Mouse (Mus musculus) hindbrain, embryonic 15.5 days (tissue): Measurements from ENCODE around the gene Rasgef1b. TPM values are rescaled to one million over a fixed set of nuclear protein-coding genes. Genes with fewer than 3 reads are reported as not detected.

Experiments used
- ATAC-seq: fragments of 200-750 bp; cut with Nextera tagmentation; 2 replicates; pipeline ENCODE4 v1.8.0; 2017; ENCODE audit warnings: low read depth, moderate number of reproducible peaks, moderate TSS enrichment; ENCODE audit not compliant: low FRiP score
- H3K27ac ChIP-seq: fragments of 300-500 bp; sonication (generic); replicated peaks from 2 replicates; pipeline ENCODE4 v1.5.1; 2015; ENCODE audit warnings: mild to moderate bottlenecking, inconsistent platforms
- H3K27me3 ChIP-seq: fragments of 300-500 bp; sonication (generic); 2 replicates; pipeline ENCODE4 v1.6.1; 2015; ENCODE audit warnings: control low read depth, inconsistent platforms
- H3K36me3 ChIP-seq: fragments of 300-500 bp; sonication (generic); 2 replicates; pipeline ENCODE4 v1.6.1; 2015; ENCODE audit warnings: control low read depth, inconsistent platforms
- H3K4me1 ChIP-seq: fragments of 300-500 bp; sonication (generic); replicated peaks from 2 replicates; pipeline ENCODE4 v1.6.1; 2015; ENCODE audit warnings: control low read depth, inconsistent platforms
- H3K4me2 ChIP-seq: fragments of 300-500 bp; sonication (generic); 2 replicates; pipeline ENCODE4 v1.6.1; 2015; ENCODE audit warnings: moderate library complexity, mild to moderate bottlenecking, inconsistent platforms
- H3K4me3 ChIP-seq: fragments of 300-500 bp; sonication (generic); 2 replicates; pipeline ENCODE4 v1.5.1; 2015; ENCODE audit warnings: mild to moderate bottlenecking, inconsistent platforms
- H3K9ac ChIP-seq: fragments of 300-500 bp; sonication (generic); 2 replicates; pipeline ENCODE4 v1.6.1; 2015; ENCODE audit warnings: inconsistent platforms
- H3K9me3 ChIP-seq: fragments of 300-500 bp; sonication (generic); 2 replicates; pipeline ENCODE4 v1.6.1; 2016; ENCODE audit warnings: control low read depth, inconsistent platforms
- WGBS: fragments of 180-500 bp; shearing (Covaris S2); methylation state at CpG from one replicate; pipeline ENCODE4 v1.1.7; 2015; 5-methylcytosine and 5-hydroxymethylcytosine counted together
- polyA plus RNA-seq: library from polyadenylated mRNA; unstranded; fragments of >200 nt; fragmentation: Nextera tagmentation; extraction: Ambion mirVana; gene quantifications from 2 replicates; pipeline ENCODE4 v1.2.1, GENCODE M21; 2015

The Rasgef1b gene
- polyA plus RNA-seq, 1 experiment from 2014 or later: 54.2 TPM

GRCm38 (mm10) chr5:99399855-99400626 is 328.8 kb downstream of the Rasgef1b start:
- no peaks in the 10 kb centered on the region for H3K9me3 ChIP-seq
- H3K9ac ChIP-seq: no peak overlapping the region
- H3K36me3 ChIP-seq: no peaks in the 10 kb centered on the region
- H3K4me1 ChIP-seq: peaks cover 23% of the 10 kb centered on the region
- 63% methylated on average over 7 of the region's 7 CpGs for WGBS
- 0 out of 2 replicates have a peak, but pooled peaks cover 4% of the 10 kb centered on the region for H3K27me3 ChIP-seq
- no peak for ATAC-seq
- no peak overlapping the region for H3K4me2 ChIP-seq
- no peak overlapping the region for H3K27ac ChIP-seq
- no peak overlapping the region for H3K4me3 ChIP-seq

DNA sequence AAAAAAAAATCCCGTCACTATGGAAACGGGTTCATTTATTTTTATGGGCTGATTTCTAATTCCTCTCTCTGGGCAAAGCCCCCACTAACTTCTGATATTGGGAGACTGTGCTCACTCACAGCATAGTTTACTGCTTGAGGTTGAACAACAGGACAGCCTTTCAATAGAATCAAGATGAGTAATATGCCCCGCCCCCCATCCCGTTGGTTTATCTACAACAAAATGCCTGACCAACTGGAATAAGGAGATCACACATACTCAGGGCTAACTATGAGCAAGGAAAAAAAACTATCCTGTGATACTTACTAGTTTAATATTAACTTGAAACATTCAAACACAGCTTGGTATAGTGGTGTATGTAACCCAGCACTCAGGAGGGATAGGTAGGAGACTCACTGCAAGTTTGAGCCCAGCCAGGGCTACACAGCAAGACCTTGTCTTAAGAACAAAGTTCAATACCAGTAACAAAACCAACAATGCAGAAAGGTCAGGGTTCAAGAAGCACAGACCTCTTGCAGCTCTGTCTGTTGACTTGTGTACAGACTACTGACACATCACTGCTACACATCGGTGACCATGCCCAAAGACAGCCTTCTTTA is 330.3 kb downstream of the Rasgef1b start:
- WGBS: 60% methylated on average over 5 of the region's 5 CpGs
- Histone ChIP-seq H3K27me3 (peaks cover 4% of the 10 kb centered on the region; the same call in 1 of the 2 replicates), H3K9me3 (no peaks in the 10 kb centered on the region), H3K9ac (no peak overlapping the region), H3K36me3 (no peaks in the 10 kb centered on the region), H3K27ac (no peak overlapping the region), H3K4me3 (no peak overlapping the region), H3K4me1 (peaks cover 23% of the 10 kb centered on the region), H3K4me2 (no peak overlapping the region)
- no peak for ATAC-seq

GRCm38 (mm10) chr5:99394578-99394977 is 334.3 kb downstream of the Rasgef1b start:
- no peaks in the 10 kb centered on the region for H3K9me3 ChIP-seq
- H3K36me3 ChIP-seq: no peaks in the 10 kb centered on the region
- 0 out of 2 replicates have a peak, but pooled peaks cover 4% of the 10 kb centered on the region for H3K4me1 ChIP-seq
- H3K4me3 ChIP-seq: no peak overlapping the region
- no peak overlapping the region for H3K9ac ChIP-seq
- no peak overlapping the region for H3K4me2 ChIP-seq
- WGBS: 87% methylated on average over 5 of the region's 5 CpGs
- no peak; the same call in 1 of the 2 replicates for ATAC-seq
- H3K27ac ChIP-seq: no peak overlapping the region
- H3K27me3 ChIP-seq: peaks cover 7% of the 10 kb centered on the region; the same call in 1 of the 2 replicates

DNA sequence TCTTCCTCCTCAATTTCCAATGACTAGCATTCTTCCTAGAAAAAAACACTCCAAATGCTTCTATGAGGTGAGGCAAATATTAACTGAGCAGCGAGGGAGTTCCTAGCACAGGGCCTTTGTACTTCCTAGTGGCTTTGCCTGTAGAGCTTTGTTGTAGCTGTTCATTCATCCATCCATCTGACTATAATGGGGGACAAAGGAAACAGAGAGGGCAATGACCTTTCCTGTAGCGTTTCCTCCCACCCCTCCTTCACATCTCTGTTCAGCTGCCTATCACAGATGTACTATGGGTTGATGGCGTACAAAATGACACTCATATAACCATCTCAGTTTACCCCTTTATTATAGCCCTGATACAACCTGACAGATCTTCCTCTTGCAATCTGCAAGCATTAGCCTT is 337.3 kb downstream of the Rasgef1b start:
- Histone ChIP-seq H3K36me3 (no peaks in the 10 kb centered on the region), H3K27me3 (peaks cover 19% of the 10 kb centered on the region), H3K4me1 (peaks cover 7% of the 10 kb centered on the region), H3K4me2 (no peak overlapping the region), H3K4me3 (no peak overlapping the region), H3K9ac (no peak overlapping the region), H3K9me3 (no peaks in the 10 kb centered on the region), H3K27ac (no peak overlapping the region)
- ATAC-seq: no peak
- 17% methylated on average over 3 of the region's 3 CpGs for WGBS

GRCm38 (mm10) chr5:99390776-99391175 is 338.1 kb downstream of the Rasgef1b start:
- ATAC-seq: no peak
- peaks cover 13% of the 10 kb centered on the region for H3K4me1 ChIP-seq
- H3K27me3 ChIP-seq: peaks cover 15% of the 10 kb centered on the region

GRCm38 (mm10) chr5:99390314-99390713 is 338.6 kb downstream of the Rasgef1b start:
- Histone ChIP-seq H3K36me3 (no peaks in the 10 kb centered on the region), H3K9ac (no peak overlapping the region), H3K4me3 (no peak overlapping the region), H3K4me1 (peaks cover 16% of the 10 kb centered on the region), H3K27me3 (peaks cover 15% of the 10 kb centered on the region), H3K27ac (no peak overlapping the region), H3K4me2 (no peak overlapping the region), H3K9me3 (no peaks in the 10 kb centered on the region)
- 89% methylated on average over 3 of the region's 3 CpGs for WGBS
- no peak for ATAC-seq

More at GRCm38 (mm10) chr5:99390776-99391175, 338.1 kb downstream of the Rasgef1b start:
- Histone ChIP-seq H3K36me3 (no peaks in the 10 kb centered on the region), H3K4me3 (no peak overlapping the region), H3K9me3 (no peaks in the 10 kb centered on the region), H3K4me2 (no peak overlapping the region), H3K27ac (no peak overlapping the region), H3K9ac (no peak overlapping the region)
- whole genome bisulfite sequencing: 56% methylated on average over 7 of the region's 7 CpGs

GRCm38 (mm10) chr5:99388585-99389250 is 340.1 kb downstream of the Rasgef1b start:
- Histone ChIP-seq H3K36me3 (no peaks in the 10 kb centered on the region), H3K27me3 (peaks cover 18% of the 10 kb centered on the region), H3K4me2 (no peak overlapping the region), H3K4me3 (no peak overlapping the region), H3K27ac (no peak overlapping the region), H3K9ac (no peak overlapping the region), H3K9me3 (no peaks in the 10 kb centered on the region), H3K4me1 (peaks cover 16% of the 10 kb centered on the region)
- 77% methylated on average over 10 of the region's 10 CpGs for WGBS
- no peak for ATAC-seq

- 43% methylated on average over 5 of the region's 5 CpGs for WGBS
- Histone ChIP-seq H3K4me2 (no peak overlapping the region), H3K36me3 (no peaks in the 10 kb centered on the region), H3K27ac (no peak overlapping the region), H3K9me3 (no peaks in the 10 kb centered on the region), H3K4me3 (no peak overlapping the region), H3K27me3 (peaks cover 18% of the 10 kb centered on the region), H3K9ac (no peak overlapping the region), H3K4me1 (peaks cover 16% of the 10 kb centered on the region)
- ATAC-seq: no peak
Measured at GRCm38 (mm10) chr5:99388131-99388530, 340.7 kb downstream of the Rasgef1b start.

DNA sequence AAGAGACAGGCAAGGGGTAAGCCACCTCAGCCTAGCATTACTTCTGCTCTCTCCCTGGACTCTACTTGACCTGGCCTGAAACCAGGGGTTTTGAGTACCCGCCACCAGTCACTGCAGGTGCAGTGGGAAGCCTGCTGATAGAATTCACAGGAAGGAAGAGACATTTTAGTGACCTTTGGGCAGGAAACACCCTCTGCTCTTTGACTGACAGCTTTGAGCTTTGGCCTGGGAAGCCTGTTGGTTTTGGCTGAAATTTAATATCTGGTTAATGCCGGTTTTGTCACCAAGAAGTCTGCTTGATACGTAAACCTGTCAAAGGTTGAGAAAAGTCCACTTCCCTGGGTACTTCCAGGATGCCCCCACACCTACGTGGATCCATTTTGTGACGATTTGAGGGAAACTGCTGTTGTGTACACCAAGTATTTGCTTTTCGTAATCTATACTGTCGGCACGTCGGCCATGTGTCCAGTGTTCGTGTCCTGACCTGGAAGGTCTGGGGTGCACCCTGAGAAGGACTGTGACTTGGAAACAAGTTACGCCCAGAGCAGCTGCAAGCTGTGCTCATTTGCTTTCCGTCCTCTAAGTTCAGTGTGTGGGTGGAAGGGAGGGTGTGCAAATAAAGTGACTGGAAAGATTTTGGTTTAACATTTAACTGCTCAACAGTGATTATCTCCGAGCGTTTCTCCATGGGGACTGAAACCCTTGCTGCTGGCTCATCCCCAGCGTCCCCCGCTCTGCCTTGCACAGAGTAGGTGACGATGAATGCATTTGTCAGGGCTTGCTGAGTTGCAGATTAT is 341.5 kb downstream of the Rasgef1b start:
- no peak overlapping the region for H3K4me2 ChIP-seq
- H3K27me3 ChIP-seq: peaks cover 18% of the 10 kb centered on the region
- H3K36me3 ChIP-seq: no peaks in the 10 kb centered on the region
- H3K9ac ChIP-seq: no peak overlapping the region
- 69% methylated on average over 17 of the region's 17 CpGs for WGBS
- peaks cover 16% of the 10 kb centered on the region for H3K4me1 ChIP-seq
- no peak overlapping the region for H3K27ac ChIP-seq
- no peaks in the 10 kb centered on the region for H3K9me3 ChIP-seq
- no peak for ATAC-seq
- H3K4me3 ChIP-seq: no peak overlapping the region

DNA sequence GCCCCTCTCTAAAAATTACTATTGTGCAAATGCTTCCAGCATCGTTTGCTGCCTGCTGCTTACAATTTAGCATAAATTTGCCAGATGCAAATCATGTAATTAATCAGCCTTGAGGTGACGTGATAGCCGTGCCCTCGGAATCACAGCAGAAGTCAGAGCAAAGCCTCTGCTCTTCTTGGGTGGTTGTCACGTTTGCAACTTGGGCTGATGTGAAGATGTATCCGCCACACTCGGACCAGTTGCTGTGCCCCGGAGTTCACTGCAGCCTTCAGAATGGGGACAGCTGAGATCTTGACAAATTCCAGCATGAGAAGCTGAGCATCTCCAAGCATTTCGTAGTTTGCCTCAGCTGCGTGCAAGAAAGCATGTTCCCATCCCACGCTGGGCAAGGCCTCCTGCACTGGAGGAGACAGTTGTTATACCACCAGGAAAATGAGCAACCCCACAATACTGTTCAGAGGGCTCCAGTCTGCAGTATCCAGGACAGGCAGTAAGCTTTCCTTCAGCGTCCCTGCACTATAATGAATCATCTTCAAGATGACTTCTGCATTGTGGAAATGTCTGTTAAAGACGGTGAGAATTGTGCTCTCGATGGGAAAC is 342.5 kb downstream of the Rasgef1b start:
- Histone ChIP-seq H3K4me3 (no peak overlapping the region), H3K4me1 (peaks cover 16% of the 10 kb centered on the region), H3K27ac (no peak overlapping the region), H3K4me2 (no peak overlapping the region), H3K27me3 (peaks cover 15% of the 10 kb centered on the region), H3K9me3 (no peaks in the 10 kb centered on the region), H3K36me3 (no peaks in the 10 kb centered on the region), H3K9ac (no peak overlapping the region)
- WGBS: 22% methylated on average over 14 of the region's 14 CpGs
- ATAC-seq: no peak

DNA sequence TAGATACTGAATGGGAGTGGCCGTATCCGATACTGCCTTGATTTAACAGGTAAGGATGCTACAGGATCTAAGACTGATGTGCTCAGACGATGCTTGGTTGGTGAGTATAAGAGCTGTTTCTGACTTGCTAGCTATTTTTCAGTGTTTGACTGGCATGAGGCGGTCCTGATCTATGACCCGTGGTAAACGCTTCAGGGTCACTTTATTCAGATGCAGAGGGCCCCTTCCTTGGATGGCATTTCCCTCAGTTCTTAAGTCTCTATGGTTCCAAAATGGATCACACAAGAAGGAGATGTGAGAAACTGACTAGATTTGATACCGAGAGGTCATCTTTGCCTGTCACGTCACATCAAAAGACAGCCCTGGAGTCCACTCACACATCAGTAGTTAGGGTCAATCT is 343.1 kb downstream of the Rasgef1b start:
- Histone ChIP-seq H3K9me3 (no peaks in the 10 kb centered on the region), H3K4me3 (no peak overlapping the region), H3K9ac (no peak overlapping the region), H3K4me2 (no peak overlapping the region), H3K36me3 (no peaks in the 10 kb centered on the region), H3K27me3 (peaks cover 15% of the 10 kb centered on the region), H3K27ac (no peak overlapping the region), H3K4me1 (peaks cover 16% of the 10 kb centered on the region)
- ATAC-seq: no peak
- 27% methylated on average over 8 of the region's 8 CpGs for WGBS
